Mouse (Mus musculus): ENCODE results near the gene Vmn1r94. TPM values are rescaled to one million over a fixed set of nuclear protein-coding genes. Genes with fewer than 3 reads are reported as not detected.
"Not testable (repeated sequence)": the region's sequence is repeated elsewhere in the genome, so short reads cannot be mapped to it uniquely, and the experiment has no call there.

The Vmn1r94 gene
- total RNA-seq (2021) = not detected

GRCm38 (mm10) chr7:20168277-20168676 is at the start of gene Vmn1r94:
Gene Vmn1r94, minus strand, starts transcription at chr7:20168377.
- intact Hi-C loops (cut with DNase I); DNase-seq (ENCODE audit: extremely low spot score in 1 of 2, low spot score in 2 of 2): not testable (repeated sequence)

- intact Hi-C loops (cut with DNase I); DNase-seq (ENCODE audit: extremely low spot score in 1 of 2, low spot score in 2 of 2): not testable (repeated sequence)
Observed at GRCm38 (mm10) chr7:20205507-20205906, 37.3 kb upstream of the Vmn1r94 start, which contains the start of gene Gm6164. Gene Gm6164, minus strand, starts transcription at chr7:20205607.

- intact Hi-C loops (cut with DNase I); DNase-seq (ENCODE audit: extremely low spot score in 1 of 2, low spot score in 2 of 2): not testable (repeated sequence)
Observed at GRCm38 (mm10) chr7:20193410-20193809, 25.2 kb upstream of the Vmn1r94 start, which contains the start of gene Vmn1r95. Gene Vmn1r95, plus strand, starts transcription at chr7:20193710.

GRCm38 (mm10) chr7:20138988-20139387 is 29.2 kb downstream of the Vmn1r94 start, which contains the start of gene Vmn1r93:
Gene Vmn1r93, minus strand, starts transcription at chr7:20139088.
- DNase-seq (ENCODE audit: extremely low spot score in 1 of 2, low spot score in 2 of 2); intact Hi-C loops (cut with DNase I): not testable (repeated sequence)

- DNase-seq (ENCODE audit: extremely low spot score in 1 of 2, low spot score in 2 of 2); intact Hi-C loops (cut with DNase I): not testable (repeated sequence)
Observed at GRCm38 (mm10) chr7:20122479-20122878, 45.7 kb downstream of the Vmn1r94 start, which contains the start of gene Gm16442. Gene Gm16442, minus strand, starts transcription at chr7:20122579.

Other genes with a start within 250 kb of the Vmn1r94 start
- 10 to 100 TPM in 1 of 2 experiments, 1 to 10 TPM in 1; 9.8 to 14.1 TPM for gene Pvr, start 247.2 kb downstream of the Vmn1r94 start, total RNA-seq (2021)
- not detected for gene Igsf23, start 217.6 kb downstream of the Vmn1r94 start, total RNA-seq (2021)
- not detected for gene Ceacam20, start 203.0 kb downstream of the Vmn1r94 start, total RNA-seq (2021)
- not detected for gene Nlrp9b, start 176.9 kb downstream of the Vmn1r94 start, total RNA-seq (2021)
- not detected for gene Vmn1r91, start 68.7 kb downstream of the Vmn1r94 start, total RNA-seq (2021)
- gene Gm16442, start 45.8 kb downstream of the Vmn1r94 start, total RNA-seq (2021) = not detected
- not detected for gene Vmn1r93, start 29.3 kb downstream of the Vmn1r94 start, total RNA-seq (2021)
- not detected for gene Vmn1r95, start 25.3 kb upstream of the Vmn1r94 start, total RNA-seq (2021)
- not detected for gene Gm6164, start 37.2 kb upstream of the Vmn1r94 start, total RNA-seq (2021)
- not detected for gene Gm4498, start 65.5 kb upstream of the Vmn1r94 start, total RNA-seq (2021)
- not detected for gene Gm5890, start 94.5 kb upstream of the Vmn1r94 start, total RNA-seq (2021)
- gene Gm4133, start 165.7 kb upstream of the Vmn1r94 start, total RNA-seq (2021) = not detected
- not detected for gene Gm5728, start 207.0 kb upstream of the Vmn1r94 start, total RNA-seq (2021)
- gene Vmn1r100, start 249.6 kb upstream of the Vmn1r94 start, total RNA-seq (2021) = not detected

Measured in left cerebral cortex, postnatal 10 days (tissue).